Mouse (Mus musculus) hindlimb bud, embryonic 11.5 days (tissue): Measurements from ENCODE around the gene Cd163.
A peak's percentile ranks its signal among the peaks of the same experiment; 100 is the strongest.

Source experiments
- DNase-seq: peaks from one replicate; pipeline ENCODE4 v3.0.0-alpha.2; 2012; ENCODE audit warnings: low read depth, low spot score; ENCODE audit errors: extremely low spot score

The Cd163 gene

GRCm38 (mm10) chr6:124360549-124360948 is 56.1 kb downstream of the Cd163 start:
- DNase-seq, result no peak

GRCm38 (mm10) chr6:124364328-124364727 is 59.9 kb downstream of the Cd163 start:
- no peak for DNase-seq

- no peak for DNase-seq
These were observed 69.2 kb downstream of the Cd163 start for GRCm38 (mm10) chr6:124373584-124374206.

GRCm38 (mm10) chr6:124374683-124375082 is 70.2 kb downstream of the Cd163 start:
- no peak for DNase-seq

- DNase-seq, result no peak
These were observed 71.0 kb downstream of the Cd163 start for GRCm38 (mm10) chr6:124375435-124375884.

GRCm38 (mm10) chr6:124376311-124376710 is 71.9 kb downstream of the Cd163 start:
- no peak for DNase-seq

GRCm38 (mm10) chr6:124377494-124378255 is 73.2 kb downstream of the Cd163 start:
- DNase-seq, result no peak

- peak; percentile 8 for DNase-seq
These were observed 74.9 kb downstream of the Cd163 start for GRCm38 (mm10) chr6:124379331-124379730.
